Mouse (Mus musculus): ENCODE data around the gene Serpinb6a. TPM values are rescaled to one million over a fixed set of nuclear protein-coding genes. Genes with fewer than 3 reads are reported as not detected.
"Not testable (repeated sequence)": the region's sequence is repeated elsewhere in the genome, so short reads cannot be mapped to it uniquely, and the experiment has no call there.

The Serpinb6a gene
- polyA plus RNA-seq, 1 experiment from 2014 or later, result 120 TPM

DNA sequence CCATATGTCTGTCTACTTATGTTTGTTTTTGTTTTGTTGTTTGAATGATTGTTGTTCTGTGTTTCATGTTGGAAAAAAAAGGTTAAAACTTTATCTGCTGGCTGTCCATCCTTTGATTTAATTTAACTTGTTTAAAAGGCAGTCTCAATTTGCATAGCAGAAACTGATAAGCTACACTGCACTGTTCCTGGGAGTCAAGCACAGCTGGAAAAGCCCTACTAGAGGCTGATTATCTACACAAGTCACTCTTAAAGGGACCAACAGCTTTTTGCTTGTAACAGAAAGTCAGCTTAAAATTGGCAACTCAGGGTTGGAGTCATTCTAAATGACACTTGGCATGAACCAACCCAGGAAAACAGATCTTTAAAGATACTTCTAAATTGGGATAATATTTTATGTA is 65.0 kb downstream of the Serpinb6a start:
- not testable (repeated sequence) for ATAC-seq; H3K4me1 ChIP-seq (replicated peaks); H3K36me3 ChIP-seq; H3K4me2 ChIP-seq (replicated peaks); H3K9me3 ChIP-seq; H3K9ac ChIP-seq; H3K27ac ChIP-seq; H3K27me3 ChIP-seq (replicated peaks); H3K4me3 ChIP-seq (replicated peaks)

GRCm38 (mm10) chr13:33937151-33937550 is 65.4 kb downstream of the Serpinb6a start:
- no peak for ATAC-seq
- Histone ChIP-seq H3K36me3 (no peaks in the 10 kb centered on the region), H3K27me3 (replicated peaks) (no peaks in the 10 kb centered on the region), H3K4me3 (replicated peaks) (no peak overlapping the region), H3K27ac (no peak overlapping the region), H3K9ac (no peak overlapping the region), H3K9me3 (no peaks in the 10 kb centered on the region), H3K4me1 (replicated peaks) (peaks cover 7% of the 10 kb centered on the region), H3K4me2 (replicated peaks) (no peak overlapping the region)
- 68% methylated on average over 5 of the region's 5 CpGs for WGBS

- Histone ChIP-seq H3K9ac (peak overlapping the region; percentile 80), H3K4me3 (replicated peaks) (peak overlapping the region; percentile 68), H3K4me2 (replicated peaks) (peak overlapping the region; percentile 79), H3K4me1 (replicated peaks) (peaks cover 7% of the 10 kb centered on the region), H3K9me3 (no peaks in the 10 kb centered on the region), H3K27me3 (replicated peaks) (no peaks in the 10 kb centered on the region), H3K27ac (peak overlapping the region; percentile 85), H3K36me3 (no peaks in the 10 kb centered on the region)
- ATAC-seq, result peak; percentile 93
- 1% methylated on average over 44 of the region's 44 CpGs for WGBS
Observed at GRCm38 (mm10) chr13:33935465-33936181, 67.0 kb downstream of the Serpinb6a start.

- Histone ChIP-seq H3K4me1 (replicated peaks) (peaks cover 7% of the 10 kb centered on the region), H3K4me3 (replicated peaks) (peak overlapping the region; percentile 68), H3K27me3 (replicated peaks) (no peaks in the 10 kb centered on the region), H3K9me3 (no peaks in the 10 kb centered on the region), H3K36me3 (peaks cover 7% of the 10 kb centered on the region), H3K27ac (peak overlapping the region; percentile 85), H3K4me2 (replicated peaks) (peak overlapping the region; percentile 79), H3K9ac (0 out of 2 replicates have a peak overlapping the region, but pooled peaks have one; percentile 80)
- WGBS, result 47% methylated on average over 6 of the region's 6 CpGs
- ATAC-seq, result peak; percentile 69
Observed at GRCm38 (mm10) chr13:33934743-33935142, 67.9 kb downstream of the Serpinb6a start.

GRCm38 (mm10) chr13:33930912-33931311 is 71.7 kb downstream of the Serpinb6a start:
- peaks cover 7% of the 10 kb centered on the region for H3K4me1 ChIP-seq (replicated peaks)

GRCm38 (mm10) chr13:33930281-33930680 is 72.3 kb downstream of the Serpinb6a start:
- H3K4me2 ChIP-seq (replicated peaks), result no peak overlapping the region
- peaks cover 11% of the 10 kb centered on the region for H3K36me3 ChIP-seq
- no peak overlapping the region for H3K9ac ChIP-seq
- H3K4me3 ChIP-seq (replicated peaks), result no peak overlapping the region
- H3K9me3 ChIP-seq, result no peaks in the 10 kb centered on the region
- peaks cover 7% of the 10 kb centered on the region for H3K4me1 ChIP-seq (replicated peaks)
- ATAC-seq, result no peak
- no peaks in the 10 kb centered on the region for H3K27me3 ChIP-seq (replicated peaks)
- no peak overlapping the region for H3K27ac ChIP-seq
- WGBS, result 89% methylated on average over 2 of the region's 2 CpGs

More at GRCm38 (mm10) chr13:33930912-33931311, 71.7 kb downstream of the Serpinb6a start:
- Histone ChIP-seq H3K27me3 (replicated peaks) (no peaks in the 10 kb centered on the region), H3K9ac (no peak overlapping the region), H3K4me3 (replicated peaks) (no peak overlapping the region), H3K9me3 (no peaks in the 10 kb centered on the region), H3K36me3 (peaks cover 11% of the 10 kb centered on the region), H3K27ac (no peak overlapping the region), H3K4me2 (replicated peaks) (no peak overlapping the region)
- 73% methylated on average over 3 of the region's 3 CpGs for WGBS
- no peak for ATAC-seq

GRCm38 (mm10) chr13:33921699-33922098 is 80.9 kb downstream of the Serpinb6a start:
- peak; percentile 73 for ATAC-seq
- no peaks in the 10 kb centered on the region for H3K4me1 ChIP-seq (replicated peaks)
- WGBS, result 70% methylated on average over 5 of the region's 5 CpGs
- H3K36me3 ChIP-seq, result peaks cover 24% of the 10 kb centered on the region
- H3K4me2 ChIP-seq (replicated peaks), result no peak overlapping the region
- no peaks in the 10 kb centered on the region for H3K27me3 ChIP-seq (replicated peaks)
- H3K9me3 ChIP-seq, result no peaks in the 10 kb centered on the region
- no peak overlapping the region for H3K4me3 ChIP-seq (replicated peaks)
- H3K9ac ChIP-seq, result no peak overlapping the region
- no peak overlapping the region for H3K27ac ChIP-seq

DNA sequence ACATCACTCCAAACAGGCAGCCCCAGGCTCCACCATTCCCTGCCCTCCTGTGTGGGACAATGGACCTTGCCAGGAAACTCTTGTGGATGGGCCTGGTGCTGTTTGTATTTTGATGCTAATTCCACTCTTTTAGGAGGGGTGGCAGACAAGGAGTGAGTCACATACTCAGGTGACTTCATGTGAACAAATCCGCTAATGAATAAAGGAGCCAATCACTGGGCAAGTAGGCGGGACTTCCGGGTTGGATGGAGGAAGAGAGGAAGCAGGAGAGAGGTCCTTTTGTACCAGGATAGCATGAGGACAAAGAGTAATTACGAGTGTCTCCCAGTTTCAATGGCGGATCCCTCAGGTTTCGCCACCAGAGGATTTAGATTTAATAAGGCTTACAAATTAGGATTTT is 81.6 kb downstream of the Serpinb6a start:
- H3K4me1 ChIP-seq (replicated peaks), result no peaks in the 10 kb centered on the region
- no peak overlapping the region for H3K9ac ChIP-seq
- peaks cover 27% of the 10 kb centered on the region for H3K36me3 ChIP-seq
- WGBS, result 93% methylated on average over 6 of the region's 6 CpGs
- H3K4me3 ChIP-seq (replicated peaks), result no peak overlapping the region
- no peaks in the 10 kb centered on the region for H3K9me3 ChIP-seq
- 0 out of 2 replicates have a peak, but pooled peaks have one; percentile 19 for ATAC-seq
- no peak overlapping the region for H3K4me2 ChIP-seq (replicated peaks)
- no peaks in the 10 kb centered on the region for H3K27me3 ChIP-seq (replicated peaks)
- H3K27ac ChIP-seq, result no peak overlapping the region

DNA sequence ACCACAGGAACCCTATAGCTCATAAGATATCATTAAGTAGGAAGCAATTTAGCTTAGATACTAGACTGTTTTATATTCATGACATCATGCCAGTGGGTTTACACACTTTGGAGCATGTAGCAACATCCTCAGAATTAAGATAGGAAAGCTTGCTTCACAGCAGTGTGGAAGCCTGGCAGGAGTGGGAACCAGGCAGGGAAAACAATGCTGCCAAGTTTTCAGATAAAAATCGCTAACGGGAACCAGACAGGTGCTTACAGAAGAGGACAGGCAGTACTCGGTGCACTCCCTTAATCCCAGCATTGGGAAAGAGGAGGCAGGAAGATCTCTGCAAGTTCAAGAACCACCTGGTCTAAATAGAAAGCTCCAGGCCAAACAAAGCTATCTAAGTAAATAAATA is 95.8 kb downstream of the Serpinb6a start:
- ATAC-seq, result no peak
- WGBS, result 65% methylated on average over 3 of the region's 3 CpGs

GRCm38 (mm10) chr13:33905176-33905954 is 97.2 kb downstream of the Serpinb6a start, which contains the start of gene Serpinb6c:
Gene Serpinb6c (minus strand): TSS chr13:33905708.
- 70% methylated on average over 18 of the region's 18 CpGs for WGBS
- H3K36me3 ChIP-seq, result no peaks in the 10 kb centered on the region
- no peak within 1 kb of the TSS for H3K4me3 ChIP-seq (replicated peaks)

More for the DNA sequence above, 95.8 kb downstream of the Serpinb6a start:
- Histone ChIP-seq H3K27me3 (replicated peaks) (no peaks in the 10 kb centered on the region), H3K9me3 (no peaks in the 10 kb centered on the region), H3K4me3 (replicated peaks) (no peak overlapping the region), H3K9ac (no peak overlapping the region), H3K4me2 (replicated peaks) (no peak overlapping the region), H3K27ac (no peak overlapping the region), H3K36me3 (no peaks in the 10 kb centered on the region), H3K4me1 (replicated peaks) (no peaks in the 10 kb centered on the region)

DNA sequence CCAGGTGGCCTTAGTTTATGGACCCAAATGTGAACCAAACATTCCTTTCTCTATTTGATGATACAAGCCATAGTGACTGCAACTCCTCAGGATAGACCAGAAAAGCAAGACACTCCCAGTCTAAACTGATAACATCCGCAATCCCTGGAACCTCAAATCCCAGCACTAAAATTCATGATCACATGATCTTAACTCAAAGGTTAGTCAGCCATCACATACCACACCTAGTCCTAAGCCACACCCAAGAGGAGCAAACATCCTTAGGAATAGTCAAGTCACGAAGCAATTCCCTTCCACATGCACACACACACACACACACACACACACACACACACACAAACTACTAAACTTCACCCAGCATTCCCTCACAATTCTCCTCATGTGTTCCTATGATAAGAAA is 99.3 kb downstream of the Serpinb6a start:
- Histone ChIP-seq H3K4me1 (replicated peaks) (no peaks in the 10 kb centered on the region), H3K27ac (no peak overlapping the region), H3K9ac (no peak overlapping the region), H3K36me3 (no peaks in the 10 kb centered on the region), H3K27me3 (replicated peaks) (no peaks in the 10 kb centered on the region), H3K4me3 (replicated peaks) (no peak overlapping the region), H3K4me2 (replicated peaks) (no peak overlapping the region), H3K9me3 (no peaks in the 10 kb centered on the region)
- WGBS, result 68% methylated on average over 2 of the region's 2 CpGs
- ATAC-seq, result peak; percentile 72

More at GRCm38 (mm10) chr13:33905176-33905954, 97.2 kb downstream of the Serpinb6a start, which contains the start of gene Serpinb6c:
- no peak for ATAC-seq
- H3K4me2 ChIP-seq (replicated peaks), result no peak within 1 kb of the TSS
- no peaks in the 10 kb centered on the region for H3K4me1 ChIP-seq (replicated peaks)
- no peaks in the 10 kb centered on the region for H3K27me3 ChIP-seq (replicated peaks)
- no peak within 1 kb of the TSS for H3K27ac ChIP-seq
- no peak within 1 kb of the TSS for H3K9ac ChIP-seq
- no peaks in the 10 kb centered on the region for H3K9me3 ChIP-seq

GRCm38 (mm10) chr13:33894207-33894606 is 108.4 kb downstream of the Serpinb6a start:
- Histone ChIP-seq H3K4me2 (replicated peaks) (no peak overlapping the region), H3K9me3 (no peaks in the 10 kb centered on the region), H3K27ac (no peak overlapping the region), H3K4me1 (replicated peaks) (no peaks in the 10 kb centered on the region), H3K27me3 (replicated peaks) (no peaks in the 10 kb centered on the region), H3K36me3 (no peaks in the 10 kb centered on the region), H3K9ac (no peak overlapping the region), H3K4me3 (replicated peaks) (no peak overlapping the region)
- 48% methylated on average over 2 of the region's 2 CpGs for WGBS
- no peak for ATAC-seq
